In genomic region chr17:35135591-35136320, GRCm38 (mm10) we compare ENCODE assay signal across 8 mouse cellular contexts. TPM values are rescaled to one million over a fixed set of nuclear protein-coding genes. Genes with fewer than 3 reads are reported as not detected.
DNase-seq lines count a peak whose midpoint lies in the region; ATAC-seq and TF ChIP-seq lines count a peak whose summit lies in the region.

No protein-coding gene starts in this region.

- intact Hi-C loops in left cerebral cortex, adult 2 months (cut with DNase I), result loop anchor here (1.0 kb wide), 3 partner anchors 14 to 100 kb away; partner anchors contain the start of genes Gpank1, Nfkbil1 and Prrc2a
- intact Hi-C loops in left cerebral cortex, postnatal 36 days (cut with DNase I), result loop anchor here (1.0 kb wide), 1 partner anchor 29 kb away; the partner anchor contains the start of gene Prrc2a

- H3K4me1 ChIP-seq in hindbrain, embryonic 15.5 days (replicated peaks), result peaks cover 29% of the 10 kb centered on the region
- H3K4me1 ChIP-seq in midbrain, embryonic 10.5 days, result peaks cover 23% of the 10 kb centered on the region

- peak overlapping the region; percentile 82 for H3K9ac ChIP-seq in hindbrain, embryonic 15.5 days

- peak; percentile 78 for ATAC-seq in hindbrain, embryonic 15.5 days (ENCODE audit: low FRiP score, low read depth)

- WGBS in hindbrain, embryonic 15.5 days, result under 1% methylated on average over 43 of the region's 43 CpGs
- WGBS in midbrain, embryonic 10.5 days, result 1% methylated on average over 42 of the region's 43 CpGs

- DNase-seq in left cerebral cortex, adult 2 months (ENCODE audit: extremely low spot score in 1 of 2, low spot score in 2 of 2), result no peak
- no peak for DNase-seq in left cerebral cortex, postnatal 36 days (ENCODE audit: low spot score in 2 of 2)
- DNase-seq in c-Kit-negative CD71-positive TER-119-positive erythroid progenitor cells, embryonic 14.5 days (ENCODE audit: low read depth, low spot score), result peak; percentile 49
- no peak for DNase-seq in midbrain, embryonic 10.5 days (ENCODE audit: low spot score)
- no peak for DNase-seq in layer of hippocampus, adult 18-20 months (ENCODE audit: low spot score in 2 of 2)
- DNase-seq in urinary bladder, postnatal 10 days (ENCODE audit: low spot score), result no peak
- DNase-seq in spleen, postnatal 36 days (ENCODE audit: low spot score in 2 of 2), result no peak

- H3K27me3 ChIP-seq in hindbrain, embryonic 15.5 days, result no peaks in the 10 kb centered on the region
- H3K27me3 ChIP-seq in midbrain, embryonic 10.5 days (ENCODE audit: low read depth, poor library complexity, severe bottlenecking), result no peaks in the 10 kb centered on the region

- H3K9me3 ChIP-seq in hindbrain, embryonic 15.5 days, result no peaks in the 10 kb centered on the region
- no peaks in the 10 kb centered on the region for H3K9me3 ChIP-seq in midbrain, embryonic 10.5 days (replicated peaks)

- TF ChIP-seq CTCF in left cerebral cortex, adult 2 months (IDR thresholded peaks at IDR 0.05), result no peak

- H3K4me2 ChIP-seq in hindbrain, embryonic 15.5 days, result peak overlapping the region; percentile 91

- peak overlapping the region; percentile 90 for H3K4me3 ChIP-seq in left cerebral cortex, adult 2 months
- peak overlapping the region; percentile 88 for H3K4me3 ChIP-seq in hindbrain, embryonic 15.5 days
- peak overlapping the region; percentile 86 for H3K4me3 ChIP-seq in midbrain, embryonic 10.5 days

- peak overlapping the region; percentile 99 for H3K27ac ChIP-seq in left cerebral cortex, adult 2 months
- H3K27ac ChIP-seq in hindbrain, embryonic 15.5 days (replicated peaks), result peak overlapping the region; percentile 99
- H3K27ac ChIP-seq in midbrain, embryonic 10.5 days (replicated peaks), result peak overlapping the region; percentile 99

- peaks cover 24% of the 10 kb centered on the region for H3K36me3 ChIP-seq in hindbrain, embryonic 15.5 days
- H3K36me3 ChIP-seq in midbrain, embryonic 10.5 days, result peaks cover 39% of the 10 kb centered on the region

RNA-seq across cellular contexts. Expression of gene Bag6, which starts 0.8 kb away (rescaled TPM):
- 100 to 1,000 TPM; 304 to 307 TPM for total RNA-seq in left cerebral cortex, adult 2 months (2021)
- total RNA-seq in left cerebral cortex, postnatal 36 days (2021), result 100 to 1,000 TPM; 302 to 324 TPM
- 70.0 and 75.7 TPM in 2 replicates for polyA plus RNA-seq in hindbrain, embryonic 15.5 days (2015; fragmentation: Nextera tagmentation; extraction: Ambion mirVana)
- 56.6 and 67.4 TPM in 2 replicates for polyA plus RNA-seq in midbrain, embryonic 10.5 days (2016; fragmentation: Nextera tagmentation; extraction: Ambion mirVana)
- total RNA-seq in layer of hippocampus, adult 18-20 months (2021), result 100 to 1,000 TPM; 323 to 339 TPM

RNA-seq across cellular contexts. Expression of gene Apom, which starts 3.9 kb away (rescaled TPM):
- total RNA-seq in left cerebral cortex, adult 2 months (2021), result not detected
- not detected for total RNA-seq in left cerebral cortex, postnatal 36 days (2021)
- 0.21 and 0.79 TPM in 2 replicates for polyA plus RNA-seq in hindbrain, embryonic 15.5 days (2015; fragmentation: Nextera tagmentation; extraction: Ambion mirVana)
- polyA plus RNA-seq in midbrain, embryonic 10.5 days (2016; fragmentation: Nextera tagmentation; extraction: Ambion mirVana), result 0.53 and 0.66 TPM in 2 replicates
- not detected for total RNA-seq in layer of hippocampus, adult 18-20 months (2021)

RNA-seq across cellular contexts. Expression of gene D17H6S53E, which starts 9.6 kb away (rescaled TPM):
- 10 to 100 TPM; 27.0 to 28.5 TPM for total RNA-seq in left cerebral cortex, adult 2 months (2021)
- 10 to 100 TPM; 26.7 to 31.0 TPM for total RNA-seq in left cerebral cortex, postnatal 36 days (2021)
- polyA plus RNA-seq in hindbrain, embryonic 15.5 days (2015; fragmentation: Nextera tagmentation; extraction: Ambion mirVana), result 9.3 and 10.8 TPM in 2 replicates
- 9.5 and 9.6 TPM in 2 replicates for polyA plus RNA-seq in midbrain, embryonic 10.5 days (2016; fragmentation: Nextera tagmentation; extraction: Ambion mirVana)
- 10 to 100 TPM; 22.5 to 28.9 TPM for total RNA-seq in layer of hippocampus, adult 18-20 months (2021)

RNA-seq across cellular contexts. Expression of gene Csnk2b, which starts 13.9 kb away (rescaled TPM):
- 100 to 1,000 TPM; 177 to 187 TPM for total RNA-seq in left cerebral cortex, adult 2 months (2021)
- total RNA-seq in left cerebral cortex, postnatal 36 days (2021), result 100 to 1,000 TPM; 174 to 177 TPM
- polyA plus RNA-seq in hindbrain, embryonic 15.5 days (2015; fragmentation: Nextera tagmentation; extraction: Ambion mirVana), result 308 and 311 TPM in 2 replicates
- 299 and 306 TPM in 2 replicates for polyA plus RNA-seq in midbrain, embryonic 10.5 days (2016; fragmentation: Nextera tagmentation; extraction: Ambion mirVana)
- total RNA-seq in layer of hippocampus, adult 18-20 months (2021), result 100 to 1,000 TPM; 179 to 185 TPM

RNA-seq across cellular contexts. Expression of gene Gpank1, which starts 14.5 kb away (rescaled TPM):
- total RNA-seq in left cerebral cortex, adult 2 months (2021), result 10 to 100 TPM; 14.8 to 15.0 TPM
- total RNA-seq in left cerebral cortex, postnatal 36 days (2021), result 10 to 100 TPM; 15.5 to 19.0 TPM
- polyA plus RNA-seq in hindbrain, embryonic 15.5 days (2015; fragmentation: Nextera tagmentation; extraction: Ambion mirVana), result 24.3 and 25.4 TPM in 2 replicates
- polyA plus RNA-seq in midbrain, embryonic 10.5 days (2016; fragmentation: Nextera tagmentation; extraction: Ambion mirVana), result 33.4 and 34.5 TPM in 2 replicates
- 10 to 100 TPM; 15.2 to 17.1 TPM for total RNA-seq in layer of hippocampus, adult 18-20 months (2021)
